Mouse (Mus musculus) heart, adult 8-10 months (tissue): ENCODE measurements around the gene Prdm4. TPM values are rescaled to one million over a fixed set of nuclear protein-coding genes. Genes with fewer than 3 reads are reported as not detected.

ENCODE experiments used
- DNase-seq: peaks from one replicate; pipeline ENCODE4 v3.0.0; 2022; ENCODE audit warnings: low spot score
- total RNA-seq, 4 experiments: library from RNA; stranded (reverse); gene quantifications; 2 replicates each; pipeline ENCODE4 v1.2.4; 2022

Gene Prdm4
- 10 to 100 TPM; 10.5 to 12.8 (median 12.1) TPM for total RNA-seq

DNA sequence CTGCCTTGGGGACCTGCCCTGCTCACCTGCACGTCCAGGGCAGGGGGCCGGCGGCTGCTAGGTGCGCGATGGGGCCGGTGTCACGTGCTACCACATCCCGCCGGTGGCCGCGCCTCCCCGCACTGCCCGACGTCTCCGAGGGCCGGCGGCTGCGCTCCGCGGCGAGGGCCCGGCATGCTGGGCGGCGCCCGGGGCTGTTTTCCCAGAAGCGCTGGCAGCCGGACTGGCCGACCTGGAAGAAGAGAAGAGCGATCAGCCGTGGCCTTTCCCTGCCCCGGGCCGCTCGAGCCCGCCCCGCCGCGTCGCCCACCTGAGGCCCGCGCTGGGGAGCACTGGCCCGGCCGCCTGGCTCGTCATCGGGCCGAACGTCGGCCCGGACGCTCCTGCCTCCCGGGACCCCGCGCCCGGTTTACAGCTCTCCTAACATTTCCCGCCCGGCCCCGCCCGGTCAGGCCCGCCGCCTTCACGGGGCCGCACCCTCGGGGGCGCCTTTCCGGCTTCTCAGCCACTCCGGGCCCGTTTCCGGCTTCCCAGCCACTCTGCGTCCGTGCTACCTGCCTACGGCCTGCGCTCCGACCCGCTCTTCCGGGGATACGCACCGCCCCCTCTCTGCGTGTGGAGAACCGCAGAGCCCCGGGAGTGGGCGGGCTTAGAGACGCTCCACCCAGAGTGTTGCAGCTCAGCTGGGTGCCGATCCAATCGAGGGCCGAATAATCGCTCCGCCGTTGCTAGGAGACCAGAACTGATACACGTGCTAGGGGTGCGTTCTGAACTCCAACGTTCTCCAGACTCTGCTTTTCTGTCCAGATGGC lies at the start of gene Prdm4:
Prdm4 (minus strand) TSS at position 645 of the 812 bp plus-strand sequence.
- DNase-seq: peak; percentile 97

DNA sequence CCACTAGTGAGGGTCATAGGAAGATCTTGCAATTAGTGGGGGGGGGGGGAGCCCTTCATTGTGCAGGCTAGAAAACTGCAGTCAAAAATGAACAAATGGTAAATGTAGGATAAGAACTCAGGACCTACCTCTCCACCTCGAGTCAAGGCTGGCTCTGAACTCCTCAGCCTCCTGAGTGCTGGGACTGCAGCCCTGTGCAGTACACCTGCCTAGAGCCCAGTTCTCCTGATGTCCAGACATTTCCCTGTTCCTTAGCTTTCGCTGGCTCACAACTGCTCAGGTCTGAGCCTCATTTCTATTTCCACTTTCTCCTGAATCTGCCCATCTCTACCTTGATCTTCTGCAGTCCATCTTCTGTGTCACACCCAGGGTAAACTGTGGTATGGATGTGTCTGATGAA lies 49.5 kb upstream of the Prdm4 start:
- no peak for DNase-seq

DNA sequence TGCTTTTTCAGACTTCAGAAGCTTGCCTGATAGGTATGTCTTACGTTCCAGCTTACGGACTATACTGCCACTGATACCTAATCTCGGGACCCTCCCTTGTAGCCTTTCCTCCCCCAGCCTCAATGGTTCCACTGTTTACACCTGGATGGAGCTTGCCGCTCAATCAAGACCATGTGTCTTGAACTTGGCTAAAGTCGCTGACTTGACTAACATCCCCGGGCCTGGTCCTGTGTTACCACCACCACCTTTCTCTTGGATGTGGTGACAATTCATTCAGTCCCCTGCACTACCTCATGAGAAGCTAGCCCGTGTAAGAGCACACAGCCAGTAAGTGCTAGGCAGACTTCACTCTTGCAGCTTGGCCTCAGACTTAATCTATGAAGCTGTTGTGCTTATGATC lies 47.4 kb upstream of the Prdm4 start:
- DNase-seq: no peak

DNA sequence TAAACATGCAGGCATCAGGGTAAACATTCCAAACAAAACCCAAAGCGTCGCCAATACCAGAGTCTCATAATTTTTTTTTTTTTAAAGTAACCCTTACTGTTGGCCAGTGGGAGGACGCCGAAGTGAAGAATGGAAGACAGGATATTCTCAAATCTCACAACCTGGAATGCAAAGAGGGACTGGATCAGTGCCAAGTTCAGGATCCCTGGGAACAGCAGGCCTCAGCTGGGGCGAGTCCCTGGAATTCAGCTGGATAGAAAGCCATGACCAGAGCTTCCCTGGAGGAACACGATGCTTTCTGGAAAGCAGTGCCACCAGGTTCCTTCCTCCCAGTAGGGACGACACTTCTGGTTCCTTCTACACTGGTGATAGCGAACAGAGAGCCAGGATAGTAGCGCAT lies 46.0 kb upstream of the Prdm4 start:
- DNase-seq: no peak

DNA sequence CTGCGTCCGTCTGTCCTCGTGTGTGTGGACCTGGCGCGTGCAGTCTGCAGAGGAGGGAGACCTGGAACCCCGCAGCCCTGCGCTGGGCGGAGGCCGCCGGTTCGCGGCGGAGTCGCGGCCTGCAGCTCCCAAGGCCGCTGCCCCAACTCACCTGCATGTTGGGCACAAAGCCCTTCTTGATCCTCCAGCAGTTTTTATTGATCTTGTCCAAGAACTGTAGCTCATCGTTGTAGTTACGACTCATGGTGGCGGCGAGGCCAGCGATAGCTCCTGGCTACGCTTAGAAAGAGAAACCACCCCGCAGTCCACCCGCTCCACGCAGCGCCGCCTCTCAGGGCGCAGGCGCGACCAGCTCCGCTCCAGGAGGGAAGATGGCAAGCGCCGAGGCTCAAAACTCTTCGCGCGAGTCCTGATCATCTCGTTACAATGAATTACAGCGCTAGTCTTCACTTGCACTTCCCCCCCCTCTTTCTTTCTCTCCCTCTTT lies 40.6 kb upstream of the Prdm4 start, which contains the start of gene Rtcb:
Rtcb (minus strand) TSS at position 360 of the 487 bp plus-strand sequence.
- DNase-seq: peak; percentile 98

DNA sequence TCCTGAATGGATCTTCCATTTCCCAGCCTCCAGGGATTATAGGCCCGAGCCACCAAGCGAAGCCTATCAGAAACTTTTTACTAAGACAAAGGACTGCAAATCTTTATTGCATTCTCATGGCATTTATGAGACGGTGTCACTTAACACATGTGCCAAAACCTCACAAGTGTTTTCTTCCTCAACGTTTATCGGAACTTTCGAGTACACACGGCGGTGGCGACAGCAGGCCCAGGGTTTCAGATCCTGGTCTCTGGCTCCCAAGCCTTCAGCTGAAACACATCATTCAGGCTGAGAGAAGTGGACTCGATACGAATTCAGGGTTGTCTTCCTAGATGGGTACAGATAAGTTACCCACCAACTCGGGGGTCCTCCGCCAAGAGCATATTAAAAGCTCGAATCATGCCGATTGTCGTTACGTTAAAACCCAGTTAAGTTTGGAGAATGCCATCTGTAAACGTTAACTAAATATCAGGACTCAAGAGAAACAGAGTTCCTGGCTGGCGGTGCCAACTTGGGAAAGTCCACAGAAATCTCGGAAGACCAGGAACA lies 40.0 kb upstream of the Prdm4 start:
- DNase-seq: no peak

DNA sequence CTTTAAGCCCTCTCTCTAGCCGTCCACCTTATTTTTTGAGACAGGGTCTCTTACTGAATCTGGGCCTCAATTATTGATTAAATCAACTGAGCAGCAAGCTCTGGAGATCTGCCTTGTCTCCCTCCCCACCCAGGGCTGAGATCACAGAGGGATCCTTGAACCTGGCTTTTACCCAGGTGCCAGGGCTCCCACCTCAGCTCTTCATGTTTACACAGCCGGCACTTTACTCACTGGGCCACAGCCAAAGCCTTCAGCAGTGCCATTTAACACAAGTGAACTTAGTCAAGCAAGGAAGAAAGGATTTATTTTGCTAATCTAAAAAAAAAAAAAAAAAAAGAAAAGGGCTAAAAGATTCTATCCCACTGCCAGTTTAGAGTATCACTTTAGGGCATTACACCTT lies 37.5 kb upstream of the Prdm4 start:
- no peak for DNase-seq

DNA sequence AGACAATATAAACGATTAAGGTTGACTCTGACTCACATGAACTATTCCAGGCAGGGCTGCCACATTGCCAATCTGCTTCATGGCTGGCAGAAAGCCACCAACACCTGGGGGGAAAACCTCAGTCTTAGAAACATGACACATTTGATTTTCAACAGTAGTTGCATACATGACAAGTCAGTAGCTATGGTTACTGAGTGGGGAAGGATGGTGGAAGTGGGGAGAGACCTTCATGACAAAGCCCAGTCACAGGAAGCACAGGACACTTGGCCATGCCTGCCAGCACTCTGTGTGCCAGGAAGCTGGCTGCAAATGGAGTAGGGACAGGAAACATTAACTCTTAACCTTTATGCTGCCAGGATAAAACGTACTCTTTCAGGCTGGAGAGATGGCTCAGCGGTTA lies 36.5 kb upstream of the Prdm4 start:
- DNase-seq: peak; percentile 9

DNA sequence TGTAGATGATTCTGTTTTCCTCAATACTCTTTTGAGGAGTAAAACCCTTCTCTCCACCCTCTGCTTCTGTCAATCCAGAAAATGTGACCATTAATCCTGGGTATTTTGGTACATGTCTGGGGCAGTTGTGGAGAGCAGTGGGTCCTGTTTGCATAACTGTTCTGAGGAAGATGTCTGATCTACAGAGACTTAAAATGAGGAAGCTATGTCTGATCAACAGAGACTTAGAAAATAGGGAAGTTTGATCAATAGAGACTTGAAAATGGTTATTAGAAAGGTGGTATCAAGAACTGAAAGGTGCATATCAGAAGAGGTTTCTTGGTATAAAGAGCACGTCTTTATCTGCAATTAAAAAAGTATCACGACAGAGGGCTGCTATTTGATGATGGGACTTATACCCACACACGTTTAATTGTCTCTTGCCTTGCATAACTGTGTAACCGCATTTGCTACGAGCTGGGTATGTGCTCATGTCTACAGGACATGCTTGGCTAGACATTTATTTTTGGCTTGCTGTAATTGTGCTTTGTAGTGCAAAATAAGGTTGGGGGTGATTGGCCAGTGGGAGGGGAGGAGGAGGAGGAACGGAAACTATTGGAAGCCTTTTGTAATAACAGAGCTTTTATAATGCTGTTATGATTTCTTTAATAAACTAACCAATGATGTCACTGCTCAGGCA lies 35.0 kb upstream of the Prdm4 start:
- no peak for DNase-seq

DNA sequence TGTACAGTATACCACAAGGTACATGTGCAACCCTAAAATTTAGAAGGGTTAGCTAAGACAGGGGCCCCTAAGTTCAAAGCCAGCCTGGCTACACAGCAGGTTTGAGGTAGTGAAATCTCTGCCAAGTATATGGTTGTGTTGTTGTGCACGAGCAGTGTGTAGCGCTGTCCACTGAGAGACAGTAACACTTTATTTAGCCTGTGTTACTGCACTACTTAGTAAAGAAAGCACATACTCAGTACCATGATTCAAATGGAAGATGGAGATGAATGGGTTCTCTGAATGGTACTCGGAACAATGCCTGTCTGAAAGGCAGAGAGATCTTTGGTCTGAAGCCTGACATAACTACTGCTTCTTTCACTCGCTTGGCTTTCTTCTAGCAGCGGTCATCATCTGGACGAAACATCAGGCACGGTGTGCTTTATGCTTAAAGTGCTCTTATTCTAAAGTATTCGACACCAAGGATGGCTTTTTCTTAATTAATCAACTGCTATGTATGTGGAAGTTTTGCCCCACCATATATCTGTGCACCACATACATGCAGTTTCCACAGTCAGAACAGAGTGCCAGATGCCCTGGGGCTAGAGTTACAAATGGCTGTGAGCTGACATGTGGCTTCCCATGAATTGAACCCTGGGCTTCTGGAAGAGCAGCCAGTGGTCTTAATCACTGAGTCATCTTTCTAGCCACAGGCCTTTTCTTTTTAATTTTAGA lies 31.7 kb upstream of the Prdm4 start:
- DNase-seq: no peak

DNA sequence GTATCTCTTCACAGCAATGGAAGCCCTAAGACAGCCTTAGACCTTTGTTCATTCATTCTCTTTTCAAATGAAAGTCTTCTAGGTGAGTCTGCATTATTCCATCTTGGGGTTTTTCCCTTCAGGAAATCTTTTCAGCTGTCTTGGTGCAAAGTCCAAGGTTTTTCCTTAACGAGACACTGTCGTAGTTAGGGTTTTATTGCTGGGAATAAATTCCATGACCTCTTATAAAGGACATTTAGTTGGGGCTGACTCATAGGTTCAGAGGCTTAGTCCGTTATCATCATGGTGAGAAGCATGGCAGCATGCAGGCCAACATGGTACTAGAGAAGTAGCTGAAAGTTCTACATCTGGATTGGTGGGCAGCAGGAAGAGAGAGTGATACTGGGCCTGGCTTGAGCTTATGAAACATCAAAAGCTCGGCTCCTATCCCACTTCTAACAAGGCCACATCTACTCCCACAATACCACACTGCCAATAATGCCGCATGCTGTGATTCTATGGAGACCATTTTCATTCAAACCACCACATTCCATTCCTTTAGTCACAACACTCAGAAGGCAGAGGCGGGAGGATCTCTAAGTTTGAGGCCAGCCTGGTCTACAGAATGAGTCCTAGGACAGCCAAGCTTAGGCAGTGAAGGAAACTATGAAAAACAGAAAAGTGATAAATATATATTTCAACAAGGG lies 19.5 kb upstream of the Prdm4 start:
- no peak for DNase-seq

DNA sequence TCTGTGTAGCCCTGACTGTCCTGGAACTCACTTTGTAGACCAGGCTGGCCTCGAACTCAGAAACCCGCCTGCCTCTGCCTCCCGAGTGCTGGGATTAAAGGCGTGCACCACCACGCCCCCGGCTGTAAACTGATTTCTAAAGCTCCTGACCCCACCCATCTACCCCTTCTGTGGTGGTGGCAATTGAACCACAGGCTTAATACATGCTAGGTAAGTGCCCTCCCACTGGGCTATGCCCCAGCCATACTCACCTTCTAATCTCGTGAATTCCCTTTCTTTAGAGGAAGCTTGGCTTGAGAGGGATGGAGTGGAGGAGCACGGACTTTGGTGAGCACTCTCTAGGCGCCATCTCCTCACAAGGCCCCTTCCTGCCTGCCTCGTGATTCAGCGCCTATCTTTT lies 13.0 kb upstream of the Prdm4 start:
- no peak for DNase-seq

DNA sequence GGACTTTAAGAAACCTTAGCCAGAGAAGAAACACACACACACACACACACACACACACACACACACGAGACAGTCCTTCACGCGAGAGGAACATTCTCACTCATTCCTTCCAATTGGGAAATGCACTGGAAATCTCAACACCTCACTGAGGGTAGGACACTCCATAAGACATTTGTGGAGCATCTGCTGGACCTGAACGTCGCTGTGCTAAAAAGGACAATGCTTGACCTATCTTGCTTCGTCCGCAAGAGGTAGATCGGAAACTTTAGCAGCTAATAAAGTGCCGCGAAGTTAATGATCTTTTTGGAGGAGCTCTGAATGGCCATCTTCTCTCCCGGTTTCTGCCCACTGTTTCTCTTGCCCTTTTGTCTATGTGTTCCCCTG lies 12.3 kb upstream of the Prdm4 start:
- DNase-seq: no peak

DNA sequence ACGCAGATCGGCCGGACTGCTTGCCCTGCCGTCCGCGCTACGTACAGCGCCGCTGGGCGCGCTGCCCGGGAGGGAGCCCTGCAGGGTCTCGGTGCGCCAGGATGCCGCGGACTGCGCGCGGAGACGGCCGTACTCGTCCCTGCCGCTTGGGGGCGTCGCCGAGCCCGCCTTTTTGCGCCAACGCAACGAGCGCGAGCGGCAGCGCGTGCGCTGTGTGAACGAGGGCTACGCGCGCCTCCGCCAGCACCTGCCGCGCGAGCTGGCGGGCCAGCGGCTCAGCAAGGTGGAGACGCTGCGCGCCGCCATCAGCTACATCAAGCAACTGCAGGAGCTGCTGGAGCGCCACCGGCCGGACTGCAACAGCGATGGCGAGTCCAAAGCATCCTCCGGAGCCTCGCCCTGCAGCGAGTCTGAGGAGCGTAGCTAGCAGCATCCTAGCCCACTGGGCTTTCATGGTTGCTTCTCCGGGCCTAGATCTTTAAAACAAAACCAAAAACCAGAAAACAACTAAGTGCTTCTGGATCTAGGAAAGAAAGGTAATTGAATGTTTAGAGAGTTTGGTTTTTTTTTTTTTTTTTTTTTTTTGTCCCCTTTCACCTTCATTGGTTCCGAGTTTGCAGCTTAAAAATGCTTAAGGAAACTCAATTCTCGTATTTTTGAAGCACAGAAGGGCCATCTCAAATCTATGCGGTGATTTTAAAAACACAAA lies 11.7 kb upstream of the Prdm4 start:
- DNase-seq: no peak

DNA sequence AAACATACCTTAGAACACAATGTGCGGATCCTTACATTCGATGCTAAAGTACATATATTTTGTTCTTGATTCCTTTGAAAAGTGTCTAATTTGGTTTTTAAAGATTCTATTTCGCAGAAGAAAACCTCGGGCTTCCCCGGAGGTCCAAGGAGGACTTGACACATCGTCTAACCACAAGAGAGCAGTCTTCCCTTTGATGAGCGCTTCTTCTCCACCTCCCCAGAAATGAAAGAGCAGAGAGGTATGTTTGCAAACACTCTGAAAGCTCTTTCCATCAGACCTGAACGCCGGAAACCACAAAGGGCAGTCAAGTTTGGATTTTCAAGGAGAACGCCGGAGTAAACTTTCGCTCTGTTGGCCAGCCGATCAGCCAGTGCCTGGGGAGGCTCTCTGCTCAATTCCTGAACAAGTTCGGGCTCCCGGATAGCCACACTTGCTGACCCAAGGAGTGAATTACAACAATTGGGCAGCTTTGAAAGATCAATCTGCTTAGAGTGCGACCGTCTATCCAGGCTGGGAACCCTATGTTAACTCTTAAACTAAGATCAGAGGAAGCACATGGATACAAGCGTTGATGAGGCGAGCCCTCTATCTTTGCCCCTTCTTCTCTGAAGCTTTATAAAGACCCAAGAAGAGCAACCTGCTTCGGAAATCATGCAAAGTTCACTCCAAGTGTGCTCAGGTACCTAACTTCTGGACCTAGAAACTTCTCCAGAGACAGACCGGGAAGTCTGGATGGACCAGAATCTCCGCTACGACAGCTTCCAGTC lies 10.9 kb upstream of the Prdm4 start, which contains the start of gene Ascl4:
Ascl4 (plus strand) TSS at position 6 of the 770 bp plus-strand sequence.
- DNase-seq: no peak

DNA sequence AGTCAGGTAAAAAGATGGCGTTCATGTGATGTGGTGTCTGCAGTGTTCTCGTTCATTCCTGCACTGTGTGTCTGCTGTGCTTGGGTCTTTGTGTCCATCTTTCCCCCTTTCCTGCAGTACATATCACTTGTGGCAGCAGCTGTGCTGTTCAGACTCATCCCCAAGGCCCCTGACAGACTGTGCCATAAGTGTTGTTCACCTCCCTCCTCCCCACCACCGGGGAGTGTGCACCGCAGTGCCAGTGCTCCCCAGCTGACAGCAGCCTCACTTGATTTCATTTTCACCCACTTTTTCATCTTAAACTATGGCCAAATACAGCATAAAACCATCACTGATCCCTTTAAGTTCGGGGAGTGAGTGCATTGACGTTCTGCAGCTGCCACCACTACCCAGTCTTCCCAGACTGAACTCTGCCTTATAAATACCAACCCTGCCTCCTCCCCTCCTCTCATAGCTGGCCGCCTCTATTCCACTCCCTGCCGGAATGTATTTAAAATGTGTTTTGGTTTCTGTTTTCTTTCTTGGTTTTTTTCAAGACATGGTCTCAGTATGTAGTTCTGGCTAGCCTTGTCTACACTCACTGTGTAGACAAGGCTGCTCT lies 37.0 kb downstream of the Prdm4 start:
- no peak for DNase-seq

DNA sequence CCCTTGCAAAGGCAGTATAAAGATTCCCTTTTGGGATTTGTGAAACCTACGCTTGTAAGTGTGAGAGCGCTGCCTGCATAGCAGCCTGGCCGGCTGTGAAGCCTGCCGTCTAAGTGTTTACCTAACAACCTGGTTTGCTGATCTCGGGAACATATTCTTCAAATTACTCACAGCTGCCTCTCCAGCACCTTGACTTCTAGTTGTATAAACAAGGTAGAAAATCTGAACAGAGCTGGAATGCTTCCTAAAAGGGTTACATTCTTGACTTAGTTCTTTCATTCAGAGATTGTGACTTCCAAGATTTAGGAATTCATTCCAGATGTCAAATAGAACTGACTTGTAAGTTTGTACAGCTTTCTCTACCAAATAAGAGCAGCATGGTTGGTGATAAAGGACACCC lies 41.1 kb downstream of the Prdm4 start:
- DNase-seq: no peak

DNA sequence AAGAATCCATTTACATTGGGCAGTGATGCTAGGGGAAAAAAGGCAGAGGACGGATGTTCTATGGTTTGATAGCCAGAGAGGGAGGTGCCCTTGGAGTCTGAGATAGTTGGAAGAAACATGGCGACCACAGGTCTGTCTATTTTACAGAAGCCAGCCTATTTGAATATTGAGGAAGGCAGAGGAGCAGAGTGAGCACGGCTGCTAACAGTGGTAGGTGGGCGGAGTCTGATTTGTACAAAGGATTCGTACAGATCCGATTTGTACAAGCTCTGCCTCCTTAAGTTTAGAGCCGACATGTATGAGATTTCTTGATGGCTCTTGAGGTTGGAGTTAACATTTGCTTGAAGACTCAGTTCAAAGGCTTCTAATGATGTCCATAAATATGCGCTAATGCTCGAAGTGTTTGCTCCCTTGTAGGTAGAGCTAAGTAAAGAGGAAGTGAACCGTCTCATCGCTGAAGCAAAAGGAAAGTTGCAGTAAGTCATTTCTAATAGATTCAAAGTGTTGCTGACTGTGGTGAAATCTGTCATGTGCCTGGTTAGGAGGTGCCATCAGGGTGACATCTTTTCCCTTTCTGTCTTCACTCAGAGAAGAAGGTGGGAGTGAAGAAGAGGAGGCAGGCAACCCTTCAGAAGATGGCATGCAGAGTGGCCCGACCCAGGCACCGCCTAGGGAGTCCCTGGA lies 42.9 kb downstream of the Prdm4 start:
- DNase-seq: no peak

DNA sequence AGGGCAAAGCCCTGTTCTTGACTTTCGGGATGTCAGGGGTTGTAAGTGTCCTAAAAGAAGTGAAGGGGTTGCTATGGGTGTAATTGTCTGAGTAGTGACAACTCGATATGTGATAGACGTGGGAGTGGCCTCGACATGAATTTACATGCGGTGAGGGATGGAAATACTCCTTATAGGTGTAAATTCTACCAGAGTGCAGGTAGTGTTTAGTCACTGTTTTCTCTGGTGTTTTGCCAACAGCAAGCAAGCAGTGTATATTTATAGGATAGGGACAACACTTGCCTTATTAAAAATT lies 44.5 kb downstream of the Prdm4 start:
- DNase-seq: no peak
